Mouse (Mus musculus): ENCODE measurements around the gene B3gnt3.

GRCm38 (mm10) chr8:71674071-71674470 lies 27.5 kb downstream of the B3gnt3 start:
- TF ChIP-seq POLR2A (IDR thresholded peaks at IDR 0.05; ENCODE audit: low read depth, low read length) = no peak
- TF ChIP-seq CTCF (conservative IDR thresholded peaks at IDR 0.05; ENCODE audit: insufficient read depth, insufficient read length, low read depth, low read length) = no peak
